Mouse (Mus musculus) myocyte (in vitro differentiated cells): ENCODE measurements around the gene Cfc1. TPM values are rescaled to one million over a fixed set of nuclear protein-coding genes. Genes with fewer than 3 reads are reported as not detected.

ENCODE experiments used
- H3K27me3 ChIP-seq: one replicate; pipeline ENCODE4 v1.6.1; 2011; ENCODE audit not compliant: control insufficient read depth, insufficient read depth, insufficient read length
- H3K36me3 ChIP-seq: one replicate; pipeline ENCODE4 v1.6.1; 2011; ENCODE audit not compliant: control insufficient read depth, insufficient read depth
- H3K4me2 ChIP-seq: one replicate; pipeline ENCODE4 v1.6.1; 2011; ENCODE audit warnings: low read depth, control low read depth
- H3K4me3 ChIP-seq: one replicate; pipeline ENCODE4 v1.5.1; 2011; ENCODE audit warnings: mild to moderate bottlenecking, control low read depth, moderate library complexity
- H3K79me2 ChIP-seq: one replicate; pipeline ENCODE4 v1.6.1; 2011; ENCODE audit not compliant: control insufficient read depth, insufficient read depth
- H3ac ChIP-seq: one replicate; pipeline ENCODE4 v1.6.1; 2011; ENCODE audit not compliant: control insufficient read depth, insufficient read length
- CEBPB ChIP-seq: IDR thresholded peaks from 2 replicates; pipeline ENCODE4 v1.6.1; 2011; ENCODE audit warnings: mild to moderate bottlenecking, moderate library complexity; ENCODE audit not compliant: poor library complexity, insufficient read depth, severe bottlenecking
- E2F4 ChIP-seq: IDR thresholded peaks from one replicate; pipeline ENCODE4 v1.6.1; 2011; ENCODE audit warnings: mild to moderate bottlenecking, control low read depth, moderate library complexity; ENCODE audit not compliant: insufficient read depth
- MAX ChIP-seq: IDR thresholded peaks from one replicate; pipeline ENCODE4 v1.6.1; 2011; ENCODE audit warnings: low read depth, mild to moderate bottlenecking, control low read depth
- MYOD1 ChIP-seq, 3 experiments: IDR thresholded peaks; one replicate each; pipeline ENCODE4 v1.6.1; 2011; ENCODE audit warnings: control low read depth in 2 of 3, low read depth in 2 of 3, mild to moderate bottlenecking in 2 of 3, moderate library complexity in 1 of 3; ENCODE audit not compliant: insufficient read length in 2 of 3, control insufficient read depth in 1 of 3
- MYOG ChIP-seq, 3 experiments: IDR thresholded peaks; one replicate each; pipeline ENCODE4 v1.6.1; 2011; ENCODE audit warnings: control low read depth in 2 of 3, low read depth in 2 of 3, mild to moderate bottlenecking in 2 of 3; ENCODE audit not compliant: insufficient read length in 2 of 3, control insufficient read depth in 1 of 3, insufficient read depth in 1 of 3
- POLR2A ChIP-seq: IDR thresholded peaks from one replicate; pipeline ENCODE4 v1.6.1; 2011; ENCODE audit warnings: low read depth, mild to moderate bottlenecking, control low read depth, moderate library complexity; ENCODE audit not compliant: insufficient read length
- POLR2AphosphoS2 ChIP-seq: IDR thresholded peaks from one replicate; pipeline ENCODE4 v1.6.1; 2011; ENCODE audit warnings: low read depth, control low read depth; ENCODE audit not compliant: insufficient read length
- REST ChIP-seq: IDR thresholded peaks from one replicate; pipeline ENCODE4 v1.6.1; 2011; ENCODE audit warnings: mild to moderate bottlenecking, control low read depth, moderate library complexity; ENCODE audit not compliant: insufficient read depth, insufficient read length
- SRF ChIP-seq: IDR thresholded peaks from one replicate; pipeline ENCODE4 v1.6.1; 2011; ENCODE audit warnings: low read depth; ENCODE audit not compliant: control insufficient read depth, insufficient read length
- TCF12 ChIP-seq: IDR thresholded peaks from one replicate; pipeline ENCODE4 v1.6.1; 2011; ENCODE audit warnings: mild to moderate bottlenecking, control low read depth; ENCODE audit not compliant: poor library complexity, insufficient read depth, severe bottlenecking
- TCF3 ChIP-seq: IDR thresholded peaks from one replicate; pipeline ENCODE4 v1.6.1; 2011; ENCODE audit warnings: low read depth, control low read depth; ENCODE audit not compliant: insufficient read length
- USF1 ChIP-seq: IDR thresholded peaks from one replicate; pipeline ENCODE4 v1.6.1; 2011; ENCODE audit warnings: low read depth, mild to moderate bottlenecking, control low read depth, moderate library complexity
- polyA plus RNA-seq: library from polyadenylated mRNA; unstranded; fragments of >200 nt; fragmentation: generic; extraction: Trizol; gene quantifications from one replicate; pipeline ENCODE4 v1.2.1, GENCODE M21; 2012; ENCODE audit warnings: missing spikeins

Gene Cfc1
- polyA plus RNA-seq, 1 experiment, result not detected

DNA sequence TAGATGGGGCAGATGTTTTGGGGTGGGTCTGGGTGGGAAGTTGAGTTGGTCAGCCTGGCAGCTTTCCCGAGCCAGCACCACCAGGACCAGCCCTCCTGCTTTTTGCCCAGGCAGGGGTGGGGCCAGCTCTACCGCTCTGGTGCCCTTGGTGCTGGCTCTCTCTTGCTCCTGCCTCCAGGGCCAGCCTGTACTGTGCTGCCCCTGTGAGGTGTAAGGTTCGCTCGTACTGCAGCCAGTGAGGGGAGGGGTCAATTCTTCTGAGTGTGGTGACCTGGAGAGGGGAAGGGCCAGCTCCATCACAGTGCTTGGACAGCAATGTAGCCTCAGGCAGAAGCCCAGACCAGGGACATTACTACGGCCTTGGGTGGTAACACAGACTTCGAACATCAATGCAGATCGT is 30.1 kb upstream of the Cfc1 start:
- Histone ChIP-seq H3K36me3 (no peaks in the 10 kb centered on the region), H3ac (no peak overlapping the region)

DNA sequence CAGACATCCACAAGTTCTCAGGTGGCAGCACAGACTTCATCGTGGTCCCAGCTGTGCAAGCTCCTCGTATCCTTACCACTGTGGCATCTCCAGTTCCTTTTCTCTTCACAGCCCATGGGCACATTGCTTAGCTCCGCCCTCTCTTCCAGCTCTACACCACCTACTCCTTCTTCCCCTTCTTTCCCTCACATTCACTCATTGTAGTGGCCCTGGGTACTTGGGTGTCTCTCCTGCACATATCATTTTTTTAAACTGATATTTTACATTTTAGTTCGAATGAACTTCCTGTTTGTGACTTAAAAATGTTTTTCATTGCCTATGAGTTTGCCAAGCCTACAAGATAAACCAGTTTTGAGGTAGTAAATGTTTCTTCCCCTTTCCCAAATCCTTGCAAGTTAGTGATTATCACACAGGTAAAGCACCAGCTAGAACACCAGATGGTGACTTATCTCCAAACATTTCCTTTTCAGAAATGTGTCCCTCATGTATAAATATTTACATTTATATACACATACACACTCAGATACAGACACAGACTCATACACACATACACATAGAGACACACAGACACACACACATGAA is 29.4 kb upstream of the Cfc1 start:
- H3K36me3 ChIP-seq, result no peaks in the 10 kb centered on the region
- H3K79me2 ChIP-seq, result no peaks in the 10 kb centered on the region
- TF ChIP-seq USF1, result no peak
- no peak overlapping the region for H3K4me3 ChIP-seq
- no peak overlapping the region for H3ac ChIP-seq
- no peaks in the 10 kb centered on the region for H3K27me3 ChIP-seq
- H3K4me2 ChIP-seq, result no peak overlapping the region

More for the DNA sequence above, 30.1 kb upstream of the Cfc1 start:
- no peaks in the 10 kb centered on the region for H3K79me2 ChIP-seq
- no peak overlapping the region for H3K4me3 ChIP-seq
- H3K27me3 ChIP-seq, result no peaks in the 10 kb centered on the region
- TF ChIP-seq TCF3 (no peak), TCF12 (no peak), CEBPB (no peak), POLR2A (no peak), POLR2AphosphoS2 (no peak), USF1 (no peak), REST (no peak), MYOG (IDR thresholded peaks at IDR 0.05; ENCODE audit: control insufficient read depth in 1 of 3, insufficient read depth in 1 of 3, insufficient read length in 2 of 3, low read depth in 2 of 3) (no peak), MYOD1 (IDR thresholded peaks at IDR 0.05; ENCODE audit: control insufficient read depth in 1 of 3, insufficient read length in 2 of 3, low read depth in 2 of 3) (no peak), MAX (no peak), SRF (no peak)
- no peak overlapping the region for H3K4me2 ChIP-seq

DNA sequence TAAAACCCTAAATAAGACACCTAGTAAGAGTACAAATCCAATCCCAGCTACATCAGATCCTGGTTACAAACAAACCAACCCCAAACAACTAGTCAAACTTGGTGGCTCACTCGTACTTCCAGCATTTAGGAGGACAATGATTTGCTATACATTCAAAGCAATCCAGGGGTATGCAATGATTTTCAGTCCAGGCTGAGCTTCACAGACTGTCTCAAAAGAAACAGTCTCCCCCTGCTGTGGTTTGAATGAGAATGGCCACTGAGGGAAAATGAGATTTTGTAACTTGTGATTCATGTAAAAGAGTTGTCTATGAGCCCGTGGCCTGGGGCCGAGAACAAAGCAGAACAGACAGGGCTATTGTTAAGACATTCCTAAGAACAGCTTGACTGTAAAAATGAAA is 27.5 kb upstream of the Cfc1 start:
- no peaks in the 10 kb centered on the region for H3K27me3 ChIP-seq
- no peak overlapping the region for H3K4me2 ChIP-seq
- no peak overlapping the region for H3ac ChIP-seq
- no peaks in the 10 kb centered on the region for H3K36me3 ChIP-seq
- H3K4me3 ChIP-seq, result no peak overlapping the region
- no peaks in the 10 kb centered on the region for H3K79me2 ChIP-seq
- TF ChIP-seq SRF, result no peak
- TF ChIP-seq USF1, result no peak
- no peak for TF ChIP-seq MYOG (IDR thresholded peaks at IDR 0.05; ENCODE audit: control insufficient read depth in 1 of 3, insufficient read depth in 1 of 3, insufficient read length in 2 of 3, low read depth in 2 of 3)
- no peak for TF ChIP-seq MAX
- no peak for TF ChIP-seq POLR2AphosphoS2
- TF ChIP-seq POLR2A, result no peak
- TF ChIP-seq MYOD1 (IDR thresholded peaks at IDR 0.05; ENCODE audit: control insufficient read depth in 1 of 3, insufficient read length in 2 of 3, low read depth in 2 of 3), result no peak
- TF ChIP-seq TCF12, result no peak

DNA sequence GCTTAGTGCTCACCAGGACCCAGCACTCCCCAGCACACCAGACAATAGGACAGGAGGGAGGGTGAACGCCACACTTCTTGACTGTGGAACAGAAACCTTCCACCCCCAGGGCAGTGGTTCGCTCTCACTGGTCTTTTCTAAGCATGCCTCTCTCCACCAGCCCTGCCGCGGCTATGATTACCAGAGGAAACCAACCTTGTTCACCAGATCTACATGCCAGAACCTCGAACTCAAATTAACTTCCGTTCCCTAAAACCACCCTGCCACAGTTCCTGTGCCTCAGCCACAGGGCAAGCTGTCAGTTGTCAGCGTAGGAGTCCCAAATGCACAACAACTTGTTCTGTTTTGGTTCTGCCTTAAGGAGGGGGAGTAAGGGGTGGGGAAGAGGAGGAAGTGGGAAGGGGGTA is 24.9 kb upstream of the Cfc1 start:
- Histone ChIP-seq H3K4me2 (peak overlapping the region; percentile 45), H3K79me2 (no peaks in the 10 kb centered on the region), H3K27me3 (no peaks in the 10 kb centered on the region), H3ac (no peak overlapping the region), H3K36me3 (no peaks in the 10 kb centered on the region), H3K4me3 (no peak overlapping the region)
- no peak for TF ChIP-seq POLR2A
- no peak for TF ChIP-seq POLR2AphosphoS2
- TF ChIP-seq TCF12, result no peak
- no peak for TF ChIP-seq MYOD1 (IDR thresholded peaks at IDR 0.05; ENCODE audit: control insufficient read depth in 1 of 3, insufficient read length in 2 of 3, low read depth in 2 of 3)
- TF ChIP-seq MAX, result no peak
- TF ChIP-seq MYOG (IDR thresholded peaks at IDR 0.05; ENCODE audit: control insufficient read depth in 1 of 3, insufficient read depth in 1 of 3, insufficient read length in 2 of 3, low read depth in 2 of 3), result no peak
- no peak for TF ChIP-seq TCF3

DNA sequence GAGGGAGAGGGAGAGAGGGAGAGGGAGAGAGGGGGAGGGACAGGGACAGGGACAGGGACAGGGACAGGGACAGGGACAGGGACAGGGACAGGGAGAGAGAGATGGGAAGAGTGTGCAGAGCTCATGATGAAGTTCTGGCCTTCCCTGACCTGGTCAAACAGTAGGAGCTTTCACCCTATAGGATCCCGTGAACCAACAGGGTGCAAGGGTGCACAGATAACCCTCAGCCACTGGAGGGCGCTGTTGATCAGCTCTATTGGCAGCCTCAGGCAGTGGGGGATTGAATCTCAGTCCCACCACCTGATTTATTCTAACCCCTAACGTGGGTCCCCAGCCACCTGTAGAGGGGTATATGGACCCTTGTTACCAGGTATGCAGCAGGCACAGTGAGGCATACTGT is 24.4 kb upstream of the Cfc1 start:
- no peak overlapping the region for H3K4me2 ChIP-seq

More for the DNA sequence above, 24.4 kb upstream of the Cfc1 start:
- no peaks in the 10 kb centered on the region for H3K27me3 ChIP-seq
- TF ChIP-seq USF1 (no peak), MAX (no peak), POLR2A (no peak), MYOG (IDR thresholded peaks at IDR 0.05; ENCODE audit: control insufficient read depth in 1 of 3, insufficient read depth in 1 of 3, insufficient read length in 2 of 3, low read depth in 2 of 3) (no peak), TCF12 (no peak), E2F4 (no peak), TCF3 (no peak), CEBPB (no peak), POLR2AphosphoS2 (no peak)
- H3K36me3 ChIP-seq, result no peaks in the 10 kb centered on the region
- no peak overlapping the region for H3K4me3 ChIP-seq
- no peaks in the 10 kb centered on the region for H3K79me2 ChIP-seq
- no peak overlapping the region for H3ac ChIP-seq
